Mouse (Mus musculus) kidney, adult 2 months (tissue): Measurements from ENCODE around the gene Arpp21.

Source experiments
- CTCF ChIP-seq: fragments of 200-500 bp; conservative IDR thresholded peaks from 2 replicates; pipeline ENCODE4 v1.5.1; 2011; ENCODE audit warnings: low read depth, mild to moderate bottlenecking, control low read depth, low read length, moderate library complexity, mixed read lengths; ENCODE audit not compliant: insufficient read depth, insufficient read length
- POLR2A ChIP-seq: fragments of 200-500 bp; IDR thresholded peaks from one replicate; pipeline ENCODE4 v1.6.1; 2011; ENCODE audit warnings: low read depth, low read length, control low read depth

DNA sequence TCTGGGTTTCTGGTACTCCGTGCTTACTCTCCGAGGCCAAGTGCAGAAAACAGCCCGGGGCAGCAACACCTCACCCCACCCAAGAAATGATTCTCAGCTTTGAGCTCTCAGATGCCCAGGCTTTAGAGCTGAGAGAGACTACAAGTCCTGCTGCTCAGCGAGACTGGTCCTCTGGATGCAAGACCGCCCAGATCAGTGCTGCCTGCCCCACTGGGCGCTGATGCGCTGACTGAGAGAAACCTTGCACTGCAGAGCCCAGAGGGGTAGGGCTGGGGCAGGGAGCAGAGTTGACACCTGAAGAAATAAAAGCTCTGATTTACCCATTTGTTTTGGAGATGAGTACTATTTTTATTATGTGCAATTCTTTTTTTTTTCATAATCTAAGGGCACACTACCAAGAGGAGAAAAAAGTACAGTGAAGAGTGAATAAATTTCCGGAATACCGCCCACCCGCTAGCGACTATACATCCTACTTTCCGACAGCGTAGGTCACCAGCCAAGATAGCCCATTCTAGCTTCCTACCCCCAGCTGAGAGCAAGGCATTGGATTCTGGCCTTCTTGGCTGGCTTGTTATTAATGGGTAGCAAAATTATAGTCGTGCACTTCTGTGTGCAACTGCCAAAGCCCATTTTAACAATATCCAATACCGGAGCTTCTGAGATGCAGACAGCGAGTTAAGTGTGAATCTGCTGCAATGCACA lies at the start of gene Arpp21:
- TF ChIP-seq CTCF (no peak), POLR2A (no peak)
